Mouse (Mus musculus): ENCODE data around the gene Tet2. TPM values are rescaled to one million over a fixed set of nuclear protein-coding genes. Genes with fewer than 3 reads are reported as not detected.

Tet2 gene
- 3.6 TPM for polyA plus RNA-seq (2014; fragmentation: Illumina TruSeq; extraction: RNeasy Lipid Tissue Mini Kit (QIAGEN cat#74804); ENCODE audit: low read depth, low replicate concordance)

DNA sequence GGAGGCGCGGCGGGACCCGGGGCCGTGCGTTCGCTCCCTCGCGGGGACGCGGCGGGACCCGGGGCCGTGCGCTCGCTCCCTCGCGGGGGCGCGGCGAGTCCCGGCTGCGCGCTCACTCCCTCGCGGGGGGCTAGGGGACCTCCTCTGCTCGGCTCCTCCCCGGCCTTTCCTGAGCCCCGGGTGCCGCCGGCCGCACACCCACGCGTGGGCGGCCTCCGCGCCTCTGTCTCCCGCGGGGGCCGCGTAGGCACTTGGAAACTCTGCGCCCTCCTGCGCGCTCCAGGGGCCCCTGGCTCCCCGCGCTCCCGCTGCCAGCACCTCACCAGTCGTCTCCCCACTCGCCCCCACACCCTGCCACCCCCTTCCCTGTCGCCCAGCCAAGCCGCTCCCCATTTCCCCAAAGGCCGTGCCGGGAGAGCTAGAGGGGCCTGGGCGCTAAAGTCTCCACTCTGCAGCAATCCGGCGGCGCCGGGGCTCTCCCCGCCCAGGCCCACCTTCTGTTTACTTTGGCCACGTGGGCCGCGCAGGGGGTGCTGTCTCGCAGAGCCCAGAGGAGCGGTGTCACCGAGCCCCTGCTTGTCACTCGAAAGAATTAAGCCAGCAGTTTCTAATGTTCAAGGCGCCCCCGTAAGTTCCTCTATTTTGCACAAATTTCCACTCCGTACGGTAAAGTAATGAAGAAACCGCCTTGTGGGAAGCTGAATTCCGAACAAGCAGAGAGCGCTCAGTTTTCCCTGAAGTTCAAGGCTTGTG lies at the start of gene Tet2:
Gene Tet2, minus strand, starts transcription at position 589 of the 753 bp plus-strand sequence.

Other genes starting within 250 kb of the Tet2 start
- gene Ppa2, start 235.0 kb downstream of the Tet2 start, polyA plus RNA-seq (2014; fragmentation: Illumina TruSeq; extraction: RNeasy Lipid Tissue Mini Kit (QIAGEN cat#74804); ENCODE audit: low read depth, low replicate concordance) = 249 TPM

All from testis, adult 10 weeks (tissue).